Mouse (Mus musculus) kidney, adult 2 months (tissue): ENCODE results near the gene Sqstm1. TPM values are rescaled to one million over a fixed set of nuclear protein-coding genes. Genes with fewer than 3 reads are reported as not detected.

ENCODE experiments used
- DNase-seq: peaks from one replicate; pipeline ENCODE4 v3.0.0; 2021
- H3K27ac ChIP-seq: fragments of 200-500 bp; 2 replicates; pipeline ENCODE4 v1.5.1; 2012; ENCODE audit warnings: low read depth, low read length, control low read depth, inconsistent platforms; ENCODE audit not compliant: insufficient read depth
- H3K27me3 ChIP-seq: fragments of 200-500 bp; replicated peaks from 2 replicates; pipeline ENCODE4 v1.6.1; 2012; ENCODE audit warnings: mild to moderate bottlenecking, moderate library complexity, low read length, inconsistent platforms; ENCODE audit not compliant: control insufficient read depth, insufficient read depth
- H3K36me3 ChIP-seq: fragments of 200-500 bp; 2 replicates; pipeline ENCODE4 v1.6.1; 2012; ENCODE audit warnings: mild to moderate bottlenecking, moderate library complexity, low read length, inconsistent platforms; ENCODE audit not compliant: control insufficient read depth, insufficient read depth
- H3K4me1 ChIP-seq: fragments of 200-500 bp; 2 replicates; pipeline ENCODE4 v1.6.1; 2011; ENCODE audit warnings: low read length; ENCODE audit not compliant: control insufficient read depth, insufficient read depth
- H3K4me3 ChIP-seq: fragments of 200-500 bp; 2 replicates; pipeline ENCODE4 v1.5.1; 2011; ENCODE audit warnings: mild to moderate bottlenecking, low read depth, low read length, control low read depth; ENCODE audit not compliant: insufficient read depth
- CTCF ChIP-seq: fragments of 200-500 bp; conservative IDR thresholded peaks from 2 replicates; pipeline ENCODE4 v1.5.1; 2011; ENCODE audit warnings: low read depth, mild to moderate bottlenecking, control low read depth, low read length, moderate library complexity, mixed read lengths; ENCODE audit not compliant: insufficient read depth, insufficient read length
- POLR2A ChIP-seq: fragments of 200-500 bp; IDR thresholded peaks from one replicate; pipeline ENCODE4 v1.6.1; 2011; ENCODE audit warnings: low read depth, low read length, control low read depth
- WGBS: fragments of 180-500 bp; shearing (Covaris S2); methylation state at CpG from one replicate; pipeline ENCODE4 v1.1.7; 2018; 5-methylcytosine and 5-hydroxymethylcytosine counted together
- polyA plus RNA-seq: library from polyadenylated mRNA; depleted of rRNA; stranded (reverse); fragments of >200 nt; gene quantifications from 2 replicates; pipeline ENCODE4 v1.2.3, GENCODE M21; 2012; rRNA removed

Gene Sqstm1
- 337 and 344 TPM in 2 replicates for polyA plus RNA-seq

GRCm38 (mm10) chr11:50210505-50211151 lies at the start of gene Sqstm1, which contains the start of gene Mgat4b:
Gene Sqstm1, minus strand, starts transcription at chr11:50210827.
Gene Mgat4b, plus strand, starts transcription at chr11:50210890.
- no peaks in the 10 kb centered on the region for H3K27me3 ChIP-seq
- WGBS, result under 1% methylated on average over 48 of the region's 48 CpGs
- DNase-seq, result peak; percentile 85
- H3K4me3 ChIP-seq, result peak within 1 kb of the TSS; percentile 87
- H3K27ac ChIP-seq, result peak within 1 kb of the TSS; percentile 97
- TF ChIP-seq POLR2A, result peak; percentile 95
- TF ChIP-seq CTCF, result no peak
- H3K4me1 ChIP-seq, result peaks cover 51% of the 10 kb centered on the region
- peaks cover 15% of the 10 kb centered on the region; the same call in 1 of the 2 replicates for H3K36me3 ChIP-seq

GRCm38 (mm10) chr11:50258310-50258709 lies 47.7 kb upstream of the Sqstm1 start:
- Histone ChIP-seq H3K27ac (no peak overlapping the region), H3K36me3 (peaks cover 2% of the 10 kb centered on the region), H3K4me1 (peaks cover under 1% of the 10 kb centered on the region; the same call in 1 of the 2 replicates), H3K27me3 (no peaks in the 10 kb centered on the region), H3K4me3 (no peak overlapping the region)
- WGBS, result 72% methylated on average over 7 of the region's 7 CpGs
- no peak for TF ChIP-seq POLR2A
- no peak for TF ChIP-seq CTCF
- DNase-seq, result no peak

GRCm38 (mm10) chr11:50256615-50257014 lies 46.0 kb upstream of the Sqstm1 start:
- Histone ChIP-seq H3K4me3 (no peak overlapping the region), H3K27me3 (no peaks in the 10 kb centered on the region), H3K27ac (no peak overlapping the region), H3K4me1 (peaks cover 15% of the 10 kb centered on the region), H3K36me3 (peaks cover 2% of the 10 kb centered on the region)
- TF ChIP-seq POLR2A, result no peak
- no peak for TF ChIP-seq CTCF
- 73% methylated on average over 7 of the region's 7 CpGs for WGBS
- DNase-seq, result no peak

GRCm38 (mm10) chr11:50254010-50254580 lies 43.5 kb upstream of the Sqstm1 start:
- 54% methylated on average over 12 of the region's 12 CpGs for WGBS
- no peak for DNase-seq

GRCm38 (mm10) chr11:50253393-50253792 lies 42.8 kb upstream of the Sqstm1 start:
- Histone ChIP-seq H3K36me3 (peaks cover 2% of the 10 kb centered on the region), H3K27me3 (no peaks in the 10 kb centered on the region), H3K4me1 (peaks cover 18% of the 10 kb centered on the region), H3K4me3 (no peak overlapping the region), H3K27ac (no peak overlapping the region)
- no peak for TF ChIP-seq POLR2A
- TF ChIP-seq CTCF, result no peak
- WGBS, result 53% methylated on average over 1 of the region's 1 CpGs
- no peak for DNase-seq

More at GRCm38 (mm10) chr11:50254010-50254580, 43.5 kb upstream of the Sqstm1 start:
- Histone ChIP-seq H3K27me3 (no peaks in the 10 kb centered on the region), H3K4me1 (peaks cover 18% of the 10 kb centered on the region), H3K36me3 (peaks cover 2% of the 10 kb centered on the region), H3K27ac (no peak overlapping the region), H3K4me3 (no peak overlapping the region)
- TF ChIP-seq POLR2A (no peak), CTCF (no peak)

- no peak for DNase-seq
- no peak overlapping the region for H3K4me3 ChIP-seq
- peaks cover 18% of the 10 kb centered on the region for H3K4me1 ChIP-seq
- H3K27ac ChIP-seq, result peak overlapping the region; percentile 62
- H3K36me3 ChIP-seq, result peaks cover 2% of the 10 kb centered on the region
- H3K27me3 ChIP-seq, result no peaks in the 10 kb centered on the region
- TF ChIP-seq CTCF (no peak), POLR2A (no peak)
- WGBS, result 64% methylated on average over 11 of the region's 11 CpGs
Measured at GRCm38 (mm10) chr11:50252684-50253265, 42.1 kb upstream of the Sqstm1 start.

- DNase-seq, result peak; percentile 71
- Histone ChIP-seq H3K27ac (peak overlapping the region; percentile 62), H3K27me3 (no peaks in the 10 kb centered on the region), H3K4me1 (peaks cover 18% of the 10 kb centered on the region), H3K36me3 (peaks cover 2% of the 10 kb centered on the region), H3K4me3 (no peak overlapping the region)
- 48% methylated on average over 3 of the region's 3 CpGs for WGBS
- TF ChIP-seq POLR2A (no peak), CTCF (no peak)
Measured at GRCm38 (mm10) chr11:50252166-50252565, 41.5 kb upstream of the Sqstm1 start.
